Mouse (Mus musculus) neural tube, embryonic 14.5 days (tissue): ENCODE measurements around the gene Lrrc42. TPM values are rescaled to one million over a fixed set of nuclear protein-coding genes. Genes with fewer than 3 reads are reported as not detected.

Experiments
- ATAC-seq: fragments of 200-750 bp; cut with Nextera tagmentation; 2 replicates; pipeline ENCODE4 v1.8.0; 2017; ENCODE audit warnings: low read depth, mild to moderate bottlenecking, moderate TSS enrichment, moderate library complexity
- H3K27ac ChIP-seq: fragments of 300-500 bp; sonication (generic); 2 replicates; pipeline ENCODE4 v1.5.1; 2014; ENCODE audit warnings: low read depth, mild to moderate bottlenecking, control low read depth, low read length, moderate library complexity, mixed read lengths
- H3K27me3 ChIP-seq: fragments of 300-500 bp; sonication (generic); 2 replicates; pipeline ENCODE4 v1.6.1; 2014; ENCODE audit warnings: low read length; ENCODE audit not compliant: control insufficient read depth, insufficient read depth
- H3K36me3 ChIP-seq: fragments of 300-500 bp; sonication (generic); 2 replicates; pipeline ENCODE4 v1.6.1; 2014; ENCODE audit warnings: low read length, mixed read lengths; ENCODE audit not compliant: control insufficient read depth, insufficient read depth
- H3K4me1 ChIP-seq: fragments of 300-500 bp; sonication (generic); 2 replicates; pipeline ENCODE4 v1.6.1; 2014; ENCODE audit warnings: low read length; ENCODE audit not compliant: control insufficient read depth, insufficient read depth
- H3K4me2 ChIP-seq: fragments of 300-500 bp; sonication (generic); 2 replicates; pipeline ENCODE4 v1.6.1; 2014; ENCODE audit warnings: mild to moderate bottlenecking, low read depth, low read length, control low read depth
- H3K4me3 ChIP-seq: fragments of 300-500 bp; sonication (generic); 2 replicates; pipeline ENCODE4 v1.5.1; 2014; ENCODE audit warnings: low read depth, low read length, control low read depth, mixed read lengths
- H3K9ac ChIP-seq: fragments of 300-500 bp; sonication (generic); replicated peaks from 2 replicates; pipeline ENCODE4 v1.6.1; 2014; ENCODE audit warnings: low read depth, mild to moderate bottlenecking, control low read depth, low read length, mixed read lengths
- H3K9me3 ChIP-seq: fragments of 300-500 bp; sonication (generic); 2 replicates; pipeline ENCODE4 v1.6.1; 2016; ENCODE audit warnings: low read length; ENCODE audit not compliant: control insufficient read depth
- WGBS: fragments of 180-500 bp; shearing (Covaris S2); extraction: QIAGEN DNeasy Blood & Tissue Kit; methylation state at CpG from one replicate; pipeline ENCODE4 v1.1.7; 2014; 5-methylcytosine and 5-hydroxymethylcytosine counted together
- polyA plus RNA-seq: library from polyadenylated mRNA; unstranded; fragments of >200 nt; fragmentation: Nextera tagmentation; extraction: Ambion mirVana; gene quantifications from 2 replicates; pipeline ENCODE4 v1.2.1, GENCODE M21; 2014

The Lrrc42 gene
- polyA plus RNA-seq, 1 experiment from 2014 or later, result 56.0 TPM

DNA sequence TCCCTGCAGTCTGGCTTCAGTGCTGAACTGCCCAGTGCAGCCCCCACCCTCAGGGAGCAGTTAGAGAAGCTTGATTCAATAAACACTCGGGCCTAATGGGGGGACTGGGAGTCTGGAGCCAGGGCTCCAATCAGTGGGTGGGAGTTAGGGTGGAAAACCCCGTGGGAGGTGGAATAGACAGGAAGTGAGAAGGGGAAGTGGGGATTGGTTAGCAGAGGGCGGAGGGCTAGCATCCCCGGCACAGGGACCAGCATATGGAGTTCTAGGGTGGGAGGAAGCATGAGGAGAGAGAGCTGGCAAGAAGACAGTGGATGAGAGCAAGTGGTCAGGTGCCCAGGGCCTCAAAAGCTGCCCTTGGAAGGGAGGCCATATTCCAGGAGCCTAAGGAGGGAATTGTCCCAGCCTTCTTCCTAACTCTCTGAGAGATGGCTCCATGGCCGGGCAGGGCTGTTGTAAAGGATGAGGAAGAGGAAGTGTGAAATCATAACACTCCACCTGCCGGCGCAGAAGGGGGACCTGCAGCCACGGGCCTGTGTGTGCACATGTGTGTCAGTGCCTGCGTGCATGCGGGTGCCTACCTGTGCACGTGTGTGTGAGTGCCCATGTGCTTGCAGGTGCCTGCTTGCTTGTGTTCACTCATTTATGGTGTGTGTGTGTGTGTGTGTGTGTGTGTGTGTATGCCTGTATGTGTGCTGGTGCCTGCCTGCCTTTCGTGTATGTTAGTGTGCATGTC, 39.9 kb downstream of the Lrrc42 start:
- Histone ChIP-seq H3K4me1 (no peaks in the 10 kb centered on the region), H3K9ac (no peak overlapping the region), H3K9me3 (no peaks in the 10 kb centered on the region), H3K4me2 (no peak overlapping the region), H3K36me3 (0 out of 2 replicates have a peak, but pooled peaks cover 7% of the 10 kb centered on the region), H3K4me3 (no peak overlapping the region), H3K27ac (no peak overlapping the region), H3K27me3 (no peaks in the 10 kb centered on the region)
- 73% methylated on average over 12 of the region's 12 CpGs for WGBS
- no peak for ATAC-seq

DNA sequence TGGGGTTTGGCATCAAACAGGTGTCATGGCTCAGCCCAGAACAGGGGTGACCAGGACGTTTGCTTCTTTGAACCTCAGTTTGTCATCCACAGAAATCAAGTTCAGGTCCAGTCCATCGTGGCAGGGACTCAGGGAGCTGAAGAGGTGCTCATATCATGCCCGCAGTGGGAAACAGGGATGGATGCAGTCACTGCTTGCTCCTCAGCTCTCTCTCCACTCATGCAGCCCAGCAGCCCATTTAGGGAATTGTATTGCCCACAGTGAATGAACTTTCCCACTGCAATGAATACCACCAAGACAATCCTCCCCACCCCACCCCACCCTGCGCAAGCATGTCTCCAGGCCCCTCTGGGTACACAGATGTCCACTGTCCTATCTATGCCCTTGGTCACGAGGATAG, 41.4 kb downstream of the Lrrc42 start:
- 79% methylated on average over 5 of the region's 5 CpGs for WGBS
- no peak overlapping the region for H3K27ac ChIP-seq
- no peaks in the 10 kb centered on the region for H3K4me1 ChIP-seq
- no peaks in the 10 kb centered on the region for H3K27me3 ChIP-seq
- H3K9ac ChIP-seq, result no peak overlapping the region
- no peak overlapping the region for H3K4me3 ChIP-seq
- H3K36me3 ChIP-seq, result 0 out of 2 replicates have a peak, but pooled peaks cover 8% of the 10 kb centered on the region
- H3K9me3 ChIP-seq, result no peaks in the 10 kb centered on the region
- no peak overlapping the region for H3K4me2 ChIP-seq
- ATAC-seq, result no peak

DNA sequence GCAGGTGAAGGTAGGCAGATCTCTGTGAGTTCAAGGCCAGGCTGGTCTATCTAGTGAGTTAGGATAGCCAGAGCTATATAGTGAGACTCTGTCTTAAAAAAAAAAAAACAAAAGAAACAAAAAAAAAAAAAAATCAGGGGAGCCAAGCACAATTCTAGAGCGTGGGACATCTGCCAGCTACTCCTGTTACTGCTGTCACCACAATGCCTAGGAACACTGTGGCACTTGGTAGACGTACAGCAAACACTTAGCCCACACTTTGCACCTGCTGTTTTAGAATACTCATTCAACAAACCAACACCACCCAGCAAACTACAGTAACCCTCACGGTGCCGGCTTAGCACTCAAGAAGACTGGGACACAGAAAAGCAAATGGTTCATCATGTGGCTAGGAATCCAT, 41.9 kb downstream of the Lrrc42 start:
- H3K27me3 ChIP-seq, result no peaks in the 10 kb centered on the region
- WGBS, result 67% methylated on average over 4 of the region's 4 CpGs
- H3K9ac ChIP-seq, result no peak overlapping the region
- no peak overlapping the region for H3K4me2 ChIP-seq
- H3K9me3 ChIP-seq, result no peaks in the 10 kb centered on the region
- H3K27ac ChIP-seq, result no peak overlapping the region
- no peaks in the 10 kb centered on the region for H3K4me1 ChIP-seq
- H3K36me3 ChIP-seq, result 0 out of 2 replicates have a peak, but pooled peaks cover 8% of the 10 kb centered on the region
- no peak overlapping the region for H3K4me3 ChIP-seq
- ATAC-seq, result no peak

DNA sequence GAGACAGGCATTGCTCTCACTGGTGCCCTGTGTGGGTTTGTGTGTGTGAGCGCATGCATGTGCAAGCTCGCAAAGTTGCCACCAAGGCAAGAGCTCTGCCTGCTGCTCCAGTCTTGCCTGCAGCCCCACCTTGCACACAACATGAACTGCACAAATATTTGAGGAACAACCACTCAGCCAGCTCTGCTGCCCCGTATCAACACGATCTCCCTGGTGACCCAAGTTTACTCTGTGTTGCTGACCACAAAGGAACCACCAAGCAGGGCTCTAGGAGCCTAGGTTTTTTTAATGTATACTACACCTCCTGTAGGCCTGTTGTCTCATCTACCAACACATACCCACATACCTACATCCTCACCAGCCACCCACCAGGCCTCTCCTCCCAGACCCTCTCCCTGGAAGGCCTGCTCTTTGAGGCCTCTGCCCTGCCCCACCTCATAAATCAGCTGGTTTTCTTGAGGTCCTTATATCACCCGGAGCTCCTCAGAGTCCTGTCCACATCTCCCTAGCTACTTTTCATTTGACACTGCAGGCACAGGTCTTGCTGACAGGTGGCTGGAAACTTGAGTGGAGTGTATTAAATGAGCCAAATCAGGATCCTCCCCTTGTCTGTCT, 42.7 kb downstream of the Lrrc42 start:
- no peak overlapping the region for H3K4me2 ChIP-seq
- H3K27me3 ChIP-seq, result no peaks in the 10 kb centered on the region
- no peak overlapping the region for H3K27ac ChIP-seq
- no peak for ATAC-seq
- no peak overlapping the region for H3K4me3 ChIP-seq
- 0 out of 2 replicates have a peak, but pooled peaks cover 8% of the 10 kb centered on the region for H3K36me3 ChIP-seq
- H3K9ac ChIP-seq, result no peak overlapping the region
- no peaks in the 10 kb centered on the region for H3K9me3 ChIP-seq
- no peaks in the 10 kb centered on the region for H3K4me1 ChIP-seq
- 80% methylated on average over 5 of the region's 5 CpGs for whole genome bisulfite sequencing

DNA sequence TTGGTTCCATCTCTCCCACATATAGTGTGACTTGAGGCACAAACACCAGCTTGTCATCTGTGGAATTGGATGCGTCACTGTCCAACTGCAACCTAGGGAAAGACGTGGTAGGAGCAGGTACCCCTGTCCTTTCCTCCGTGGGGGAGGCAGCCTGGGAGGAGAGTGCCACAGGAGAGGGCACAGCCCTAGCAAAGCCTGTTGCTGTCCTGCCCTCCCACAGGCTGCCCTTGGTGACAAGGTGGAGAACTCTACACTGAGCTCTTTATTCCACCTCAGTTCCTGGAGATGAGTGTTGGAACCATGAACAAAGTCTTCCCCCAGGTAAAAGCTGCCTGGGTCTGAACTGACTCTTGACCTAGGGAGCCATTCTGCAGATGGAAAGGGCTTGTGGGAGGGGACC, 44.5 kb downstream of the Lrrc42 start, which contains the start of gene Ldlrad1:
Ldlrad1 (plus strand) TSS at position 301 of the 400 bp plus-strand sequence.
- no peaks in the 10 kb centered on the region for H3K9me3 ChIP-seq
- no peak within 1 kb of the TSS for H3K4me2 ChIP-seq
- peaks cover 15% of the 10 kb centered on the region for H3K36me3 ChIP-seq
- H3K4me3 ChIP-seq, result no peak within 1 kb of the TSS
- H3K27ac ChIP-seq, result no peak within 1 kb of the TSS
- H3K27me3 ChIP-seq, result no peaks in the 10 kb centered on the region
- ATAC-seq, result no peak
- no peak within 1 kb of the TSS for H3K9ac ChIP-seq
- WGBS, result 87% methylated on average over 3 of the region's 3 CpGs
- no peaks in the 10 kb centered on the region for H3K4me1 ChIP-seq

DNA sequence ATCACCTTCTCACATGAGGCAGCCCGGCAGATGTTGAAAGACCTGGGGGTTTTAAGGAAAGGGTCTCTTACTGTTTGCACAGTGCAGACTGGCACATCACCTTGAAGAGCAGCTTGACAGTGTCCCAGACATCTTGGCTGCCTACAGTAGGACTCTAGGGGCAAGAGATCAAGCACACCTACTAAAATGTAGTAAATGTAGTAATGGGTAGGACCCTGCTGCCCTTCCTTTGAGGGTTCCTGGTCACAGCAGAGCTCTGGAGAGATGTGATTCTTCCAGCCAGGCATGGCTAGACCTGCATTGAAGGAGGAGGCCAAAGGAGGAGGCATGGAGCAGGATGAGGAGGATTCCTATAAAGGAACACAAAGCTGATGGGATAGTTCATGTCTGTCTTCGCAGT, 46.3 kb downstream of the Lrrc42 start:
- no peaks in the 10 kb centered on the region for H3K4me1 ChIP-seq
- no peak for ATAC-seq
- H3K4me3 ChIP-seq, result no peak overlapping the region
- no peak overlapping the region for H3K9ac ChIP-seq
- no peaks in the 10 kb centered on the region for H3K27me3 ChIP-seq
- no peak overlapping the region for H3K4me2 ChIP-seq
- no peak overlapping the region for H3K27ac ChIP-seq
- H3K9me3 ChIP-seq, result no peaks in the 10 kb centered on the region
- 95% methylated on average over 2 of the region's 2 CpGs for WGBS
- peaks cover 19% of the 10 kb centered on the region for H3K36me3 ChIP-seq

DNA sequence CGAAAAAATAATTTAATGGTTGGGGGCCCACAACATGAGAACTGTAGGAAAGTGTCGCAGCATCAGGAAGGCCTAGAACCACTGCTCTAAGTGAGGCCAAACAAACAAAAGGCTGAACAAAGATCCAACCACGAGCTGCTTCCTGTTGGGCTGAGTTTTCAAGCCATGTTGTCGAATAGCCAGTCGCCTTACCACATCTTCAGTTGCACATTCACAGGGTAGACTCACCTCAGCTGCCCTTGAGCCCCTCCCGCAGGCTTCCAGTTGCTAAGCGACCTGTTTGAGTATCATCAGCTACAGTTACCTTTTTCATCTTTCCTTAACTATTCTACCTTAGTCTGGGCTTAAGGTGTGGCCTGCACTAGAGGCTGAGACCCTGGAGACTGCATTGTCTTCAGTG, 50.3 kb downstream of the Lrrc42 start:
- no peak for ATAC-seq
- Histone ChIP-seq H3K4me2 (no peak overlapping the region), H3K27me3 (no peaks in the 10 kb centered on the region), H3K9ac (no peak overlapping the region), H3K4me1 (no peaks in the 10 kb centered on the region), H3K27ac (no peak overlapping the region), H3K36me3 (peaks cover 43% of the 10 kb centered on the region), H3K4me3 (no peak overlapping the region), H3K9me3 (no peaks in the 10 kb centered on the region)
- WGBS, result 90% methylated on average over 7 of the region's 7 CpGs

DNA sequence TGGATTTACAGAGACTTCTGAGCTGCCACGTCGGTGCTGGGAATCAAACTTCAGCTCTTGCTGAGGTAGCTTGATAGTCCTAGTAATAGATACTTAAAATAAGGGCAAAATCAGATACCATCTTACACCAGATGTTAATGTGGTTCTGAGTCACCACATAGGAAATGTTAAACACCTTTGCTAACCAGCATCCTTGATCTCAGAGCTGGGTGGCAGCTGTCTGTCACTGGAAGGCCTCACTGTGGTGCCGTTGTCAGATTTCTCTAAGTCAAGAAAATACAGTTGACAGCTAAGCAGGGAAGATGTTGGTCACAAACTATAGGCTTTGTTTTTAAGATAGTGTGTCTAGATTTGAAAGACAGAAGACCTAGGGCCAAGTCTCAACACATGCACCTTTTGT, 51.6 kb downstream of the Lrrc42 start:
- WGBS, result 97% methylated on average over 3 of the region's 3 CpGs
- H3K36me3 ChIP-seq, result peaks cover 55% of the 10 kb centered on the region

DNA sequence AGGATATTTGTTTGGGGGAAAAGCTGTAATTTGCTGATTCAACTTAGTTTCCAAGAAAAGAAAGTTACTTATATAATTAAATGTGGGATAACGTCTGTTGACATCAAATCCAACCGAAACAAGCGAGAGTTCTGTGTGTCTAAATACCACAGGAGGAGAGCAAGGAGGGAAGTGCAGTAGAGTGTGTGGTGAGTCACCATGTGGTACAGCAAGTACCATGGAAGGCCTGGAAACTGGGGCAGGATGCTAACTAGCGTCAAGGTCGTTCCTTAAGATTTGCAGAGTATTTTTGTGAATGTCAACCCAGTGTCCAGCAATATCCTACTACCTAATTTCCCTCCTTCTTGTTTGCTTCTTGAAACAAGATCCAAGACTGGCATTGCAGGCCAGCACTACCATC, 55.3 kb downstream of the Lrrc42 start:
- Histone ChIP-seq H3K4me2 (no peak overlapping the region), H3K27me3 (no peaks in the 10 kb centered on the region), H3K36me3 (peaks cover 68% of the 10 kb centered on the region), H3K9ac (no peak overlapping the region), H3K9me3 (no peaks in the 10 kb centered on the region), H3K27ac (no peak overlapping the region), H3K4me3 (no peak overlapping the region), H3K4me1 (no peaks in the 10 kb centered on the region)
- no peak for ATAC-seq
- 98% methylated on average over 5 of the region's 5 CpGs for WGBS

More for the DNA sequence above, 51.6 kb downstream of the Lrrc42 start:
- H3K27ac ChIP-seq, result no peak overlapping the region
- no peak for ATAC-seq
- H3K9me3 ChIP-seq, result no peaks in the 10 kb centered on the region
- H3K4me3 ChIP-seq, result no peak overlapping the region
- no peaks in the 10 kb centered on the region for H3K27me3 ChIP-seq
- H3K4me2 ChIP-seq, result no peak overlapping the region
- no peaks in the 10 kb centered on the region for H3K4me1 ChIP-seq
- H3K9ac ChIP-seq, result no peak overlapping the region
